Mouse (Mus musculus) liver, postnatal 0 days (tissue): Measurements from ENCODE around the gene Matn4.

Source experiments
- CTCF ChIP-seq: sonication (generic); IDR thresholded peaks from 2 replicates; pipeline ENCODE4 v1.5.1; 2016; ENCODE audit warnings: antibody characterized with exemption, low read depth
- EP300 ChIP-seq: IDR thresholded peaks from 2 replicates; pipeline ENCODE4 v1.6.1; 2016; ENCODE audit warnings: antibody characterized with exemption, low read depth, mild to moderate bottlenecking

GRCm38 (mm10) chr2:164436215-164436913, 31.4 kb upstream of the Matn4 start:
- TF ChIP-seq CTCF (no peak), EP300 (no peak)
